Mouse (Mus musculus): ENCODE measurements around the gene Gm49661. TPM values are rescaled to one million over a fixed set of nuclear protein-coding genes. Genes with fewer than 3 reads are reported as not detected.
A peak's percentile ranks its signal among the peaks of the same experiment; 100 is the strongest.

The Gm49661 gene
- polyA plus RNA-seq, 1 experiment from 2014 or later, result not detected

DNA sequence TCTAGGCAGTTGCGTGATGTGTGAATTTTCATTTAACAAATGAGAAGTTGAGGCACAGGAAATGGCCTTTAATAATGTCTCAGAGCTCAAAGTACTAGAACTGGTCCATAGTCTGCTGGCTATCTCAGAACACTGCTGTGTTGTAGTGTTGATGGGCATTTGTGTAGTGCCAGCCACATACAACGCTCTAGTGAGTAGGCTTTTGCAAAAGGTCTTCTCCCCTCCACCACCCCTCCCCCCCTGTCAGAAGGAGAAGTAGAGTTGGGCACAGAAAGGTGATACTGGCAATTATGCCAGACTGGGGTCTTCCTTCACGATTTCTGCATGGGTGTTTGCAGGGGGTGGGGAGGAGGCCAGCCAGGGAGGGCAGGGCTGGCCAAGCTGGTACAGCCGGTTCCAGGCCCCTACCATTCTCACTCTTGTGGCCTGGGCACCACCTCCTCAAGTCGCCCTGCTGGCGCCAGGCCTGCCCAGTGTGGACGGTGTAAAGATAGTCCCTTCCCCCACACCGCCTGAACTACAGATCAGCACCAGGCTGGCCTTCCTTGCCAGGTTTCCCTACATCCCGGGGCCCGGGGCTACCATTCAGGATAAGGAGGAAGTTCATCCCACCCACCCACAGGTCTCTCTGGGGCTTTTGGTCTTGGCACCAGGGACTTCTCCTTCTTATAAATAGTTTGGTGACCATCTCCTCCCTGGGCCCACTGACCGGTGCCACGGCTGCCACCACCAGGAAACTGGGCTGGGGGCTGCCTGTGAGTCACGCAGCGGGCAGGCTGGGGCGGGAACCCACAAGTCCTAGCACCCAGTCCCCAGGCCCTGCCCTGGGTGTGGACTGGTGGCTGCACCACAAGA is 12.6 kb upstream of the Gm49661 start:
- H3K27ac ChIP-seq (replicated peaks), result no peak overlapping the region
- WGBS, result 82% methylated on average over 15 of the region's 15 CpGs

GRCm38 (mm10) chr8:84980622-84981358 is 11.6 kb upstream of the Gm49661 start:
- Histone ChIP-seq H3K9me3 (no peaks in the 10 kb centered on the region), H3K27ac (replicated peaks) (no peak overlapping the region), H3K4me1 (peaks cover 65% of the 10 kb centered on the region), H3K4me3 (no peak overlapping the region), H3K27me3 (peaks cover 89% of the 10 kb centered on the region), H3K4me2 (replicated peaks) (0 out of 2 replicates have a peak overlapping the region, but pooled peaks have one; percentile 12), H3K9ac (replicated peaks) (no peak overlapping the region), H3K36me3 (no peaks in the 10 kb centered on the region)
- WGBS, result 42% methylated on average over 11 of the region's 11 CpGs
- ATAC-seq (ENCODE audit: low FRiP score, low read depth), result no peak

More for the DNA sequence above, 12.6 kb upstream of the Gm49661 start:
- no peak overlapping the region for H3K4me2 ChIP-seq (replicated peaks)
- ATAC-seq (ENCODE audit: low FRiP score, low read depth), result no peak
- H3K27me3 ChIP-seq, result peaks cover 97% of the 10 kb centered on the region
- H3K9ac ChIP-seq (replicated peaks), result no peak overlapping the region
- H3K9me3 ChIP-seq, result no peaks in the 10 kb centered on the region
- H3K36me3 ChIP-seq, result no peaks in the 10 kb centered on the region
- H3K4me1 ChIP-seq, result peaks cover 64% of the 10 kb centered on the region
- H3K4me3 ChIP-seq, result no peak overlapping the region

DNA sequence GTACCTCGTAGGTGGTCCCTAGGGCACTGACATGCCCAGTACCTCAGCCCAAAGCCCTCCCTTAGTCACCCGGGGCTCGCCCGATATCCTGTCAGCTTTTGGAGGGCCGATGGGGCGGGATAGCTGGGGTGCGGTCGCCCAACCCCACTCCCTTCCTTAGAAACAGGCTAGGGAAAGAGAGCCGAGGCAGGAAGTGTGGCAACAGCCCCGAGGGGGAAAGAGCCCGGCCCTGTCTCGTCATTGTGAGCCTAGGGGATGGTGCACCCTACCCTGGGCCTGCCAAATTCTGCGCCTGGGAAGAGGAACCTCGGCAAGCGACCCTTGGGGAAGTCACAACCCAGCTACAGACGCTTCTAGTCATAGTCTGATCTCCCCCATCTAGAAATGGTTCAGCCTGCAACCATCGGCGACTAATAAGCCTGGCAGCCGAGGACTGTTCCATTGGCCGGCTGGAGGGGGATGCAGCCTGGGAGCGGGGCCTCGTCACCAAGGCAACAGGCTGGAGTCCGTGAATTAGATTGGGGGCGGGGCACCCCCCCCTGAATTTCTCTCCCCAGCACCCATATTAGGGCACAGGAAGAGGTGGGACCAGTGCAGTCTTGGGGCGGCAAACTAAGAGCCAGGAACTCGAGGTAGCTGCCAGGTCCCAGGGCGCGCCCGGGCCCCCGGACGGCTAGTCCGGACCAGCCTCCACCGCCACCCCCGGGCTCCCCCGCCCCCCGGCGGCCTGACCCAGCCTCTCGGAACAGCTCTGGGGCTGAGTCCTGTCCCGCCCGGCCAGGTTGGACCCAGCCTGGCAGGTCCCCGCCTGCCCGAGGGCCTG is 10.6 kb upstream of the Gm49661 start:
- H3K27ac ChIP-seq (replicated peaks), result no peak overlapping the region
- peaks cover 80% of the 10 kb centered on the region for H3K27me3 ChIP-seq
- 4% methylated on average over 40 of the region's 42 CpGs for WGBS

GRCm38 (mm10) chr8:84978248-84978940 is 9.2 kb upstream of the Gm49661 start, which contains the start of gene Junb:
Gene Junb, minus strand, starts transcription at chr8:84978718.
- peak; percentile 32; the same call in 1 of the 2 replicates for ATAC-seq (ENCODE audit: low FRiP score, low read depth)
- Histone ChIP-seq H3K4me2 (replicated peaks) (peak within 1 kb of the TSS; percentile 98), H3K9me3 (no peaks in the 10 kb centered on the region), H3K4me1 (peaks cover 58% of the 10 kb centered on the region), H3K27ac (replicated peaks) (0 out of 2 replicates have a peak within 1 kb of the TSS, but pooled peaks have one; percentile 20), H3K9ac (replicated peaks) (peak within 1 kb of the TSS; percentile 53), H3K27me3 (peaks cover 66% of the 10 kb centered on the region), H3K36me3 (peaks cover 18% of the 10 kb centered on the region), H3K4me3 (peak within 1 kb of the TSS; percentile 51)
- under 1% methylated on average over 63 of the region's 63 CpGs for WGBS

More for the DNA sequence above, 10.6 kb upstream of the Gm49661 start:
- Histone ChIP-seq H3K4me2 (replicated peaks) (peak overlapping the region; percentile 98), H3K9me3 (no peaks in the 10 kb centered on the region), H3K36me3 (0 out of 2 replicates have a peak, but pooled peaks cover 4% of the 10 kb centered on the region), H3K4me1 (peaks cover 62% of the 10 kb centered on the region), H3K4me3 (peak overlapping the region; percentile 33), H3K9ac (replicated peaks) (peak overlapping the region; percentile 20; the same call in 1 of the 2 replicates)
- ATAC-seq (ENCODE audit: low FRiP score, low read depth), result peak; percentile 7; the same call in 1 of the 2 replicates

GRCm38 (mm10) chr8:84977435-84978247 is 8.4 kb upstream of the Gm49661 start:
- H3K27ac ChIP-seq (replicated peaks), result no peak overlapping the region
- WGBS, result 1% methylated on average over 70 of the region's 70 CpGs
- no peak for ATAC-seq (ENCODE audit: low FRiP score, low read depth)
- no peaks in the 10 kb centered on the region for H3K9me3 ChIP-seq
- H3K36me3 ChIP-seq, result peaks cover 26% of the 10 kb centered on the region
- H3K9ac ChIP-seq (replicated peaks), result peak overlapping the region; percentile 53
- peak overlapping the region; percentile 51 for H3K4me3 ChIP-seq
- peak overlapping the region; percentile 98 for H3K4me2 ChIP-seq (replicated peaks)
- peaks cover 60% of the 10 kb centered on the region for H3K27me3 ChIP-seq
- H3K4me1 ChIP-seq, result peaks cover 58% of the 10 kb centered on the region

DNA sequence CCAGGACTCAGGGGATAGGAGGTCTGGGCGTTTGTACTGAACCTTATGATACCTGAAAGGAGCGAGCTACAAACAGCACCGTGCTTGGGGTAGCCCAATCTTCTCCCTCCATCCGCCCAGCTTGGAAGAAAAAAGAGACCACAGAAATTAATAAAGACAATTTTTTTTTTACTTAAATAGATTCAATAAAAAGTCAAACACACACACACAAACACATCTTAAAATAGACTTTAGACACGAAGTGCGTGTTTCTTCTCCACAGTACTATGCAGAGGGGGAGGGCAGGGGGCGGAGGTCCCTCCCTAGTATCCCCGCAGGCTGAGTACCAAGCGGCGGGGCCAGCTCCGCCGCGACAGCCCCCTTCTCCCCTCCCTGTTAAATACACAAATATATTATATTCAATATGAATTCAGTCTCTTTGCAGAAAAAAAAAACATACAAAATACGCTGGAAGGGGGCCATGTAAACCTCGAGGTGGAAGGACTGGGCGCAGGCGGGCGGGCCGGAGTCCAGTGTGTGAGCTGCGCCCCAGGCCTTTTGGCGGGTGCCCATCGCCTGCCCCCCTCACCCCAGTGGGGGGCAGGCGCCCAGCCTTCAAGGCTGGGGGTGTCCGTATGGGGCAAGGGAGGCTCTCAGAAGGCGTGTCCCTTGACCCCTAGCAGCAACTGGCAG is 7.7 kb upstream of the Gm49661 start:
- peaks cover 58% of the 10 kb centered on the region for H3K4me1 ChIP-seq
- H3K27me3 ChIP-seq, result peaks cover 52% of the 10 kb centered on the region
- peak overlapping the region; percentile 51 for H3K4me3 ChIP-seq
- peak overlapping the region; percentile 53 for H3K9ac ChIP-seq (replicated peaks)
- peak overlapping the region; percentile 98 for H3K4me2 ChIP-seq (replicated peaks)
- no peaks in the 10 kb centered on the region for H3K9me3 ChIP-seq
- no peak for ATAC-seq (ENCODE audit: low FRiP score, low read depth)
- peaks cover 33% of the 10 kb centered on the region for H3K36me3 ChIP-seq
- H3K27ac ChIP-seq (replicated peaks), result 0 out of 2 replicates have a peak overlapping the region, but pooled peaks have one; percentile 25
- WGBS, result 4% methylated on average over 25 of the region's 25 CpGs

DNA sequence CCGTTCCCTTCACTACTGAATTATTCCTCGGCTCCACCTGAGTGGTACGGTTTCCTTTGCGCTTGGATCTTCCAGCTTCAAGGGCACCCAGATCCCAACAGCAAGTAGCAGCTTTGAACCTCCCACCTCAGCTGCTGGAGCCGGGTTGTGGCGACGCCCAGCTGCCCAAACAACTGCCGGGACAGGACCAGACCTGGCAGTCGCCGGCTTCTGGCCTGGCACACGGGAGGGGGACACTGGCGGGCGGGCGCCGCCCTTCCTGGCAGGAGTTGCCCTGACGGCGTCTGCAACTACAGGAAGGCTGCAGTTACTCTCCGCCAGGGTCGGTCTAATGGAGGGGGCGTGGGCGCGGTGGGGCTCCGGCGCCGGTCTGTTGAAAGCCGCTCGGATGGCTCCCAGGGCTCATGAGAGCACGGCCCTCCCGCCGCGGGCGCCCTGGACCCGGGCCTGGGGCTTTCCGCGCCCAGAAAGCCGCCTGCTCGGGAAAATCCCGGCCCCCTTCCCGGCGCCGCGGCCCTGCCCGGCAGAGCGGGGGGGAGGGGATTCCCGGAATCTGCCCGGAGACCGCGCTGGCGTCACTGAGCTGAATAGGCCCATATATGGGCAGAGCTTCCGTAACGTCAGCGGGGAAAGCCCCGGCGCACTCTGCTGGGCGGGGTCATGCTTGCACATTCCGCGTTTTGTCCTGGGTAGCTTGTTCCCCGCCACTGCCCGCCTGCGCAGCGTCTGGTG is 7.0 kb upstream of the Gm49661 start:
- Histone ChIP-seq H3K4me1 (peaks cover 64% of the 10 kb centered on the region), H3K27me3 (peaks cover 46% of the 10 kb centered on the region), H3K9me3 (no peaks in the 10 kb centered on the region), H3K27ac (replicated peaks) (peak overlapping the region; percentile 25), H3K4me3 (peak overlapping the region; percentile 51), H3K36me3 (peaks cover 40% of the 10 kb centered on the region), H3K9ac (replicated peaks) (peak overlapping the region; percentile 49), H3K4me2 (replicated peaks) (peak overlapping the region; percentile 98)
- WGBS, result 2% methylated on average over 61 of the region's 61 CpGs
- ATAC-seq (ENCODE audit: low FRiP score, low read depth), result peak; percentile 81

- peaks cover 46% of the 10 kb centered on the region for H3K36me3 ChIP-seq
- 0 out of 2 replicates have a peak overlapping the region, but pooled peaks have one; percentile 25 for H3K27ac ChIP-seq (replicated peaks)
- peak overlapping the region; percentile 51; the same call in 1 of the 2 replicates for H3K4me3 ChIP-seq
- WGBS, result 38% methylated on average over 7 of the region's 7 CpGs
- peak overlapping the region; percentile 98 for H3K4me2 ChIP-seq (replicated peaks)
- no peak for ATAC-seq (ENCODE audit: low FRiP score, low read depth)
- no peaks in the 10 kb centered on the region for H3K9me3 ChIP-seq
- peaks cover 64% of the 10 kb centered on the region for H3K4me1 ChIP-seq
- peak overlapping the region; percentile 49; the same call in 1 of the 2 replicates for H3K9ac ChIP-seq (replicated peaks)
- peaks cover 39% of the 10 kb centered on the region for H3K27me3 ChIP-seq
These were observed 6.2 kb upstream of the Gm49661 start for GRCm38 (mm10) chr8:84975434-84975833.

- H3K36me3 ChIP-seq, result peaks cover 46% of the 10 kb centered on the region
- H3K4me2 ChIP-seq (replicated peaks), result no peak overlapping the region
- H3K27me3 ChIP-seq, result peaks cover 31% of the 10 kb centered on the region
- no peak overlapping the region for H3K9ac ChIP-seq (replicated peaks)
- no peak for ATAC-seq (ENCODE audit: low FRiP score, low read depth)
- H3K4me1 ChIP-seq, result peaks cover 59% of the 10 kb centered on the region
- WGBS, result 82% methylated on average over 8 of the region's 8 CpGs
- no peak overlapping the region for H3K4me3 ChIP-seq
- no peaks in the 10 kb centered on the region for H3K9me3 ChIP-seq
- no peak overlapping the region for H3K27ac ChIP-seq (replicated peaks)
These were observed 5.4 kb upstream of the Gm49661 start for GRCm38 (mm10) chr8:84974543-84975142.

Data from midbrain, embryonic 12.5 days (tissue).